Mouse (Mus musculus): ENCODE data around the gene Aco2. TPM values are rescaled to one million over a fixed set of nuclear protein-coding genes. Genes with fewer than 3 reads are reported as not detected.

Aco2 gene
- 621 and 638 TPM in 2 replicates for polyA plus RNA-seq (2012; rRNA removed)

DNA sequence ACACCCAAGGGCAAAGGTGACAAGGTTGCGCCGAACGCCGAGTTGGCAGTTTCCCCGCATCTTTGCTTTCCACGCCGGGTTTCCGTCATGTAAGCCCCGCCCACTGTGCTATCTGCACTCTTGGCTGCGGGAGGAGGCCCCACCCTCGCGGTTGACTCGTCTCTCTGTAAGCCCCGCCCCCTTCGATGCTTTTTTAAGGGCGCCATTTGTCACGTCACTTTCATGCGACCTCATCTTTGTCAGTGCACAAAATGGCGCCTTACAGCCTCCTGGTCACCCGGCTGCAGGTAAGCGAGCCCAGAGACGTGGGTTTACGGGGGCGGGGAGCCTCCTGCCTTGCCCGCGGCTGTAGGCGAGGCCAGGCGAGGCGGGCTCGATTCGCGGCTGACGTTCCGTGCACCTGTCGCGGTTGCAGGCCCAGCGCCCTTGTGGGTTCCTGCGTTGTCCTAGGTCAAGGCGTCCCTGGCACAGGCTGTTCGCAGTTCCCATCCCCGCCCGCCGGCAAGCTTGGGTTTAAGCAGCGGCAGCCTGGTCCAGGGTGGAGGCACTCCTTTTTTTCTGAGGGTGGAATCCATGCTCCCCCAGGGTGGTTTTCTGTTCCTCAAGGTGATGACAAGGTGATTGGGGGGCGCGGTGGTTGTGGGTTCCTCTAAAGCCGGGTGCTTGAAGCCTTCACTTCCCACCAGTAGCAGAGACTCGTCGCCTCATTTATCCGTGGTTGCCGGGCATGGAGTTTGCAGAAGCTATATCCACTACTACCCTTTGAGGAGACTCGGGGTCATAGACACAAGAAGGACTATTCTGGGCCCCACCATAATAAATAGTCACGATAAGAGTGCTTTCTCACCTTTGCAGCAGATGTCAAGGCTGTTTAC lies at the start of gene Aco2:
Gene Aco2, plus strand, starts transcription at position 48 of the 875 bp plus-strand sequence.
- TF ChIP-seq POLR2A (IDR thresholded peaks at IDR 0.05; ENCODE audit: borderline replicate concordance, insufficient read depth, low read length) (peak; percentile 58; the same call in 1 of the 2 replicates), CTCF (IDR thresholded peaks at IDR 0.05; ENCODE audit: borderline replicate concordance, insufficient read depth, low read depth, low read length) (no peak)
- Histone ChIP-seq H3K4me1 (ENCODE audit: control insufficient read depth, insufficient read depth, low read length) (peaks cover 5% of the 10 kb centered on the region; the same call in 1 of the 2 replicates), H3K4me3 (replicated peaks; ENCODE audit: insufficient read depth, low read depth, low read length) (peak within 1 kb of the TSS; percentile 83), H3K27me3 (ENCODE audit: control insufficient read depth, insufficient read depth, low read length) (no peaks in the 10 kb centered on the region), H3K27ac (ENCODE audit: insufficient read depth, low read length) (peak within 1 kb of the TSS; percentile 97)
- DNase-seq = peak; percentile 99 to 100
- 1% methylated on average over 53 of the region's 53 CpGs for WGBS

DNA sequence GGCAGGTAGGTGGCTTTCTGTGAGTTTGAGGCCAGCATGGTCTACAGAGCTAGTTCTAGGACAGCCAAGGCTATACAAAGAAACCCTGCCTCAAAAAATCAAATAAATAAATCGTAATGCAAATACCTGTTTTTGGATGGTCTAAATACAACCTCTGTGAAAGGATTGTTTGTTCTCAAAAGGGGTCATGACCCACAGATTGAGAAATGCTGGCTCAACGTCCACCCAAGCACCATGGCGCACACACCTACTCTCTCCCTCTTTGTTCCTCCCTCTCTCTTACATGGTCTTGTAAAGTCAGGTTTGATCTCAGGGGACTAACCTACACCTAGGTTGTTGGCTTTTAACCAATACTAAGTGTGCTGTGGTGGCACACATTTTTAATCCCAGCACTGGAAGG lies 49.5 kb upstream of the Aco2 start:
- H3K27ac ChIP-seq (ENCODE audit: insufficient read depth, low read length) = no peak overlapping the region
- H3K27me3 ChIP-seq (ENCODE audit: control insufficient read depth, insufficient read depth, low read length) = no peaks in the 10 kb centered on the region
- TF ChIP-seq CTCF (IDR thresholded peaks at IDR 0.05; ENCODE audit: borderline replicate concordance, insufficient read depth, low read depth, low read length) = no peak
- no peak for TF ChIP-seq POLR2A (IDR thresholded peaks at IDR 0.05; ENCODE audit: borderline replicate concordance, insufficient read depth, low read length)
- H3K4me3 ChIP-seq (replicated peaks; ENCODE audit: insufficient read depth, low read depth, low read length) = no peak overlapping the region
- DNase-seq = no peak
- WGBS = 86% methylated on average over 3 of the region's 3 CpGs
- no peaks in the 10 kb centered on the region for H3K4me1 ChIP-seq (ENCODE audit: control insufficient read depth, insufficient read depth, low read length)

DNA sequence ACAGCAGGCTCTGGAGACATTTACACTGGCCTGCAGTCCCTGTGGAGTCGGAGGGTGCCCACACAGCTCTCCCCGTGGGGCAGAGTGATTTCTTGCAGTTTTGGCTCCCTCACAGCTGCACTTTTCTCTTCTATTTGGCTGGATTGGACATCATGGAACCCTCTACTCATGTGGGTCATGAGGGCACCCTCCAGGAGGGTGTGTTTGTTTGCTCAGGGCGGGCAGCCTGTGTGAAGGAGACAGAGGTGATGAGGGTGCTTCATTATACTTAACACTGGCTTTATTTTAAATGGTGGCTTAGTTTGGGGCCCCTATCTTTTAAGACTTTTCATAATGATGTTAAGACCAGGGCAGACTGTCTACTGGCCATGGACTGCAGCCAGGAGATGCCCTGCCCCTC lies 47.3 kb upstream of the Aco2 start:
- Histone ChIP-seq H3K27me3 (ENCODE audit: control insufficient read depth, insufficient read depth, low read length) (no peaks in the 10 kb centered on the region), H3K4me3 (replicated peaks; ENCODE audit: insufficient read depth, low read depth, low read length) (no peak overlapping the region), H3K27ac (ENCODE audit: insufficient read depth, low read length) (no peak overlapping the region), H3K4me1 (ENCODE audit: control insufficient read depth, insufficient read depth, low read length) (no peaks in the 10 kb centered on the region)
- no peak for DNase-seq
- 81% methylated on average over 3 of the region's 3 CpGs for WGBS
- TF ChIP-seq POLR2A (IDR thresholded peaks at IDR 0.05; ENCODE audit: borderline replicate concordance, insufficient read depth, low read length) = no peak
- no peak for TF ChIP-seq CTCF (IDR thresholded peaks at IDR 0.05; ENCODE audit: borderline replicate concordance, insufficient read depth, low read depth, low read length)

DNA sequence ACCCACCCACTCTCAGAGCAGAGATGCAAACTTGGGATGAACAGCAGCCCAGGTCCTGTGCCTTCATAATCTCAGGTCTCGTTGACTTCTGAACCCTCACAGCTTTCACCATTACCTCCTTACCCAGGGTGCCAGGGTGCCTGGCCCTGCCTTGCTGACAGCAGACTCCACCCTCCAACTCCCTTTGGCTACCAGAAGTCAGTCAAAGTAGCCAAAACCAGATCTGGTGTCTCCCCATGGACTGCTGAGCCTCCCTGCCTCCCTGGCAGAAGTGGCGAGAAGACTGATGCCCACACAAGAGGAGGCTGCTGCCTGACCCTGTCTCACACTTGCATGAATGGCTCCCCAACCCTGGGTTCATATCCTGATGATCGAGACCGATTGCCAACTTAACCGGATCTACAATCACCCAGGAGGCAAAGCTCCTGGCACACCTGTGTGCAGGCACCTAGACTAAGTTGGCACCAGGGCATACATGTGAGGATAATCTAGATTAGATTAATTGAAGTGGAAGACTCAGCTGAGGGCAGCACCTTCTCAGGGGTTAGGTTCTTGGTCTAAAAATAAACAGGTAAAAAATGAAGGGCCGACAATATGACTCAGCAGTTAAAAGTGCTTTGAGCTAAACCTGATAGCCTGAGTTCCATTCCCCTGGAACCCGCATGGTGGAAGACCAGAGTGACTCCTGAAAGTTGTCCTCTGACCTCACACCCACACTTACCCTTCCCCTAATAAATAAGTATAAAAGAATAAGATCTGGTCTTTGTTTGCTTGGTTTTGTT lies 43.5 kb upstream of the Aco2 start:
- H3K4me1 ChIP-seq (ENCODE audit: control insufficient read depth, insufficient read depth, low read length) = peaks cover 12% of the 10 kb centered on the region
- no peak for DNase-seq
- no peaks in the 10 kb centered on the region for H3K27me3 ChIP-seq (ENCODE audit: control insufficient read depth, insufficient read depth, low read length)
- H3K27ac ChIP-seq (ENCODE audit: insufficient read depth, low read length) = no peak overlapping the region
- no peak overlapping the region for H3K4me3 ChIP-seq (replicated peaks; ENCODE audit: insufficient read depth, low read depth, low read length)
- TF ChIP-seq CTCF (IDR thresholded peaks at IDR 0.05; ENCODE audit: borderline replicate concordance, insufficient read depth, low read depth, low read length) = no peak
- TF ChIP-seq POLR2A (IDR thresholded peaks at IDR 0.05; ENCODE audit: borderline replicate concordance, insufficient read depth, low read length) = no peak
- 54% methylated on average over 7 of the region's 7 CpGs for WGBS

DNA sequence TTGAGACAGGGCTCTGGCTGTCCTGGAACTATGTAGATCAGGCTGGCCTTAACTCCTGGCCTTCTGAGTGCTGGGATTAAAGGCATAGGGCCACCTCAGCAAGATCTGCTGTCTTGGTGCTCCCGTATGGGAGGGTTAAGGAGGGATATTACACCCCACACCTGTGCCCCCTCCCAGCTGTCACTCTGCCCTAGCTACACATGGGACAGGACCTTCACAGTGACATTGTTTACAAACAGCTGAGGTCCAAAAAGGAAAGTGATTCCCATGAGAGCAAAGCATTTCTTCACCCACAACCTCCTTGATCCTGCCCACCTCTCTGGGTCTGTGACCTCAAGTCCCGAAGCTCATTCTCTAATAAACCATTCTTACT lies 42.9 kb upstream of the Aco2 start:
- peaks cover 18% of the 10 kb centered on the region for H3K4me1 ChIP-seq (ENCODE audit: control insufficient read depth, insufficient read depth, low read length)
- no peak overlapping the region for H3K4me3 ChIP-seq (replicated peaks; ENCODE audit: insufficient read depth, low read depth, low read length)
- H3K27ac ChIP-seq (ENCODE audit: insufficient read depth, low read length) = no peak overlapping the region
- no peaks in the 10 kb centered on the region for H3K27me3 ChIP-seq (ENCODE audit: control insufficient read depth, insufficient read depth, low read length)
- no peak for DNase-seq
- 73% methylated on average over 2 of the region's 2 CpGs for WGBS
- TF ChIP-seq CTCF (IDR thresholded peaks at IDR 0.05; ENCODE audit: borderline replicate concordance, insufficient read depth, low read depth, low read length) (no peak), POLR2A (IDR thresholded peaks at IDR 0.05; ENCODE audit: borderline replicate concordance, insufficient read depth, low read length) (no peak)

DNA sequence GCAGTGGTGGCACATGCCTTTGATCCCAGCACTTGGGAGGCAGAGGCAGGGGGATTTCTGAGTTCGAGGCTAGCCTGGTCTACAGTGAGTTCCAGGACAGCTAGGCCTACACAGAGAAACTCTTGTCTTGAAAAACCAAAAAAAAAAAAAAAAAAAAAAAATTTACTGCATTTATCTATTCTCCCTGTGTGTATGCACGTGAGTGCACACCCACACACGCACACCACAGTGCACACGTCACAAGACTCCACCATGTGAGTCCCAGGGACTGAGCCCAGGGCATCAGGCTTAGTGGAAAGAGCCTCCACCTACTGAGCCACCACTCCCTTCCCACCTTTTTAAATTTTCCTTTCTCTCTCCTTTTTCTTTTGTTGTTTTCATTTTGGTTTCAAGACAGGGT lies 41.6 kb upstream of the Aco2 start:
- Histone ChIP-seq H3K4me1 (ENCODE audit: control insufficient read depth, insufficient read depth, low read length) (peaks cover 32% of the 10 kb centered on the region), H3K27me3 (ENCODE audit: control insufficient read depth, insufficient read depth, low read length) (no peaks in the 10 kb centered on the region), H3K27ac (ENCODE audit: insufficient read depth, low read length) (no peak overlapping the region), H3K4me3 (replicated peaks; ENCODE audit: insufficient read depth, low read depth, low read length) (no peak overlapping the region)
- TF ChIP-seq POLR2A (IDR thresholded peaks at IDR 0.05; ENCODE audit: borderline replicate concordance, insufficient read depth, low read length) (no peak), CTCF (IDR thresholded peaks at IDR 0.05; ENCODE audit: borderline replicate concordance, insufficient read depth, low read depth, low read length) (no peak)
- WGBS = 76% methylated on average over 4 of the region's 4 CpGs
- DNase-seq = no peak

DNA sequence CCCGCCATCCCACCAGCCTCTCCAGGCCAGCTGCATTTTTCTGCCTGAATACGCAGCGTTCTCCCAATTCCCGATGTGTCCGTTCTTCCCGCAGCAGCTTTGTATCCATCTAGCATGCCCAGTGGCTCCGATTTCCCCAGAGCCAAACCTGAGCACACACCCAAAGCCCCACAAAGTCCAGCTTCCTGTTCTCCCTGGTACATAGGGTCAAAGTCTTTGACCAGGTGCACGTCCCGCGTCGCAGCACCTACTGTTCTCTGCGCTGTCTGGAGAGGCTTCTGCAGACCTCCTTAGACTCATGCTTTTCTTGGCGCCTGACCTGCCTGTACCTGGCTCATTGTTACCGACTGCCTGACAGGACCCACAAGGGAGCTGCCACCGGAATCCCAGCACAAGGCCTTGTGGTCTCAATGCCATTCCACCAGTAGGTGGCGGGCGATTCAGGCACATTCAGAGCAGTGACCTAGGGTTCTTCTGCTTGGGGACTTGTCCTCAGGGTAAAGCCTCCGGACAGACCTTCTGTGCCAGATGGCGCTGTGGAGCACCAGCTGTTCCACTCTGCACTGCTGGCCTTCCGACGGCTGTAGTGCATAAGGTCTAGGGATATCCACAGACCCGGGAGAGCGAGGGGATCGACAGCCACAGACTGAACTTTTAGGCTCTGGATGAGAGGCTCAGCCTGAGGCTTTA lies 40.8 kb upstream of the Aco2 start:
- WGBS = 15% methylated on average over 24 of the region's 24 CpGs
- Histone ChIP-seq H3K27ac (ENCODE audit: insufficient read depth, low read length) (peak overlapping the region; percentile 69; the same call in 1 of the 2 replicates), H3K27me3 (ENCODE audit: control insufficient read depth, insufficient read depth, low read length) (no peaks in the 10 kb centered on the region), H3K4me3 (replicated peaks; ENCODE audit: insufficient read depth, low read depth, low read length) (no peak overlapping the region), H3K4me1 (ENCODE audit: control insufficient read depth, insufficient read depth, low read length) (peaks cover 39% of the 10 kb centered on the region)
- peak; percentile 92 to 93 for DNase-seq
- TF ChIP-seq CTCF (IDR thresholded peaks at IDR 0.05; ENCODE audit: borderline replicate concordance, insufficient read depth, low read depth, low read length) (peak; percentile 94), POLR2A (IDR thresholded peaks at IDR 0.05; ENCODE audit: borderline replicate concordance, insufficient read depth, low read length) (0 out of 2 replicates have a peak, but pooled peaks have one; percentile 19)
